Mouse (Mus musculus): ENCODE data around the gene Cdc6. TPM values are rescaled to one million over a fixed set of nuclear protein-coding genes. Genes with fewer than 3 reads are reported as not detected.
"Not testable (repeated sequence)": the region's sequence is repeated elsewhere in the genome, so short reads cannot be mapped to it uniquely, and the experiment has no call there.

Gene Cdc6
- polyA plus RNA-seq, 1 experiment from 2014 or later = 23.0 TPM

GRCm38 (mm10) chr11:98927438-98928076, 20.0 kb downstream of the Cdc6 start, which contains the start of gene Rara:
Rara (plus strand) TSS chr11:98927818.
- Histone ChIP-seq H3K9me3 (replicated peaks) (no peaks in the 10 kb centered on the region), H3K4me1 (peaks cover 94% of the 10 kb centered on the region), H3K36me3 (ENCODE audit: poor library complexity, severe bottlenecking) (no peaks in the 10 kb centered on the region), H3K27me3 (no peaks in the 10 kb centered on the region), H3K4me3 (peak within 1 kb of the TSS; percentile 50), H3K27ac (no peak within 1 kb of the TSS), H3K9ac (peak within 1 kb of the TSS; percentile 71), H3K4me2 (peak within 1 kb of the TSS; percentile 74)
- no peak for ATAC-seq
- 10% methylated on average over 21 of the region's 21 CpGs for WGBS

GRCm38 (mm10) chr11:98928186-98928893, 20.7 kb downstream of the Cdc6 start:
- no peaks in the 10 kb centered on the region; the same call in 1 of the 2 replicates for H3K27me3 ChIP-seq
- H3K9me3 ChIP-seq (replicated peaks) = no peaks in the 10 kb centered on the region
- H3K4me3 ChIP-seq = peak overlapping the region; percentile 50
- ATAC-seq = no peak
- H3K4me1 ChIP-seq = peaks cover 94% of the 10 kb centered on the region
- no peak overlapping the region for H3K27ac ChIP-seq
- H3K36me3 ChIP-seq (ENCODE audit: poor library complexity, severe bottlenecking) = no peaks in the 10 kb centered on the region
- H3K4me2 ChIP-seq = peak overlapping the region; percentile 74
- WGBS = 7% methylated on average over 12 of the region's 12 CpGs
- peak overlapping the region; percentile 71 for H3K9ac ChIP-seq

- H3K9ac ChIP-seq = peak overlapping the region; percentile 54
- no peaks in the 10 kb centered on the region for H3K9me3 ChIP-seq (replicated peaks)
- H3K4me1 ChIP-seq = peaks cover 86% of the 10 kb centered on the region
- peak overlapping the region; percentile 74 for H3K4me2 ChIP-seq
- 3% methylated on average over 9 of the region's 9 CpGs for WGBS
- peak overlapping the region; percentile 14; the same call in 1 of the 2 replicates for H3K27ac ChIP-seq
- H3K4me3 ChIP-seq = no peak overlapping the region
- no peak for ATAC-seq
- peaks cover 1% of the 10 kb centered on the region for H3K27me3 ChIP-seq
- no peaks in the 10 kb centered on the region for H3K36me3 ChIP-seq (ENCODE audit: poor library complexity, severe bottlenecking)
Observed at GRCm38 (mm10) chr11:98929503-98929902, 21.9 kb downstream of the Cdc6 start.

GRCm38 (mm10) chr11:98930127-98930601, 22.6 kb downstream of the Cdc6 start:
- no peak for ATAC-seq
- 0 out of 2 replicates have a peak overlapping the region, but pooled peaks have one; percentile 7 for H3K27ac ChIP-seq
- no peak overlapping the region for H3K9ac ChIP-seq
- no peaks in the 10 kb centered on the region for H3K36me3 ChIP-seq (ENCODE audit: poor library complexity, severe bottlenecking)
- H3K4me3 ChIP-seq = no peak overlapping the region
- no peaks in the 10 kb centered on the region for H3K9me3 ChIP-seq (replicated peaks)
- H3K4me1 ChIP-seq = peaks cover 79% of the 10 kb centered on the region
- WGBS = 48% methylated on average over 7 of the region's 7 CpGs
- peak overlapping the region; percentile 74 for H3K4me2 ChIP-seq
- peaks cover 6% of the 10 kb centered on the region for H3K27me3 ChIP-seq

- no peaks in the 10 kb centered on the region for H3K9me3 ChIP-seq (replicated peaks)
- no peak overlapping the region for H3K4me2 ChIP-seq
- 47% methylated on average over 10 of the region's 10 CpGs for WGBS
- H3K9ac ChIP-seq = peak overlapping the region; percentile 41
- H3K27ac ChIP-seq = peak overlapping the region; percentile 64
- peaks cover 12% of the 10 kb centered on the region for H3K27me3 ChIP-seq
- ATAC-seq = no peak
- peaks cover 73% of the 10 kb centered on the region for H3K4me1 ChIP-seq
- H3K36me3 ChIP-seq (ENCODE audit: poor library complexity, severe bottlenecking) = no peaks in the 10 kb centered on the region
- no peak overlapping the region for H3K4me3 ChIP-seq
Observed at GRCm38 (mm10) chr11:98930773-98931512, 23.3 kb downstream of the Cdc6 start.

- WGBS = 26% methylated on average over 7 of the region's 7 CpGs
- Histone ChIP-seq H3K27ac (peak overlapping the region; percentile 64), H3K4me1 (peaks cover 73% of the 10 kb centered on the region), H3K4me2 (0 out of 2 replicates have a peak overlapping the region, but pooled peaks have one; percentile 1), H3K27me3 (peaks cover 19% of the 10 kb centered on the region), H3K36me3 (ENCODE audit: poor library complexity, severe bottlenecking) (no peaks in the 10 kb centered on the region), H3K4me3 (no peak overlapping the region), H3K9me3 (replicated peaks) (no peaks in the 10 kb centered on the region), H3K9ac (peak overlapping the region; percentile 41)
- ATAC-seq = no peak
Observed at GRCm38 (mm10) chr11:98931513-98932292, 24.1 kb downstream of the Cdc6 start.

- H3K27ac ChIP-seq = no peak overlapping the region
Observed at GRCm38 (mm10) chr11:98932293-98933091, 24.9 kb downstream of the Cdc6 start.

GRCm38 (mm10) chr11:98933151-98933550, 25.6 kb downstream of the Cdc6 start:
- 50% methylated on average over 9 of the region's 9 CpGs for WGBS
- Histone ChIP-seq H3K27ac (no peak overlapping the region), H3K9ac (no peak overlapping the region), H3K9me3 (replicated peaks) (no peaks in the 10 kb centered on the region), H3K4me2 (0 out of 2 replicates have a peak overlapping the region, but pooled peaks have one; percentile 1), H3K27me3 (peaks cover 19% of the 10 kb centered on the region), H3K4me3 (no peak overlapping the region), H3K36me3 (ENCODE audit: poor library complexity, severe bottlenecking) (no peaks in the 10 kb centered on the region), H3K4me1 (peaks cover 74% of the 10 kb centered on the region)
- no peak for ATAC-seq

More at GRCm38 (mm10) chr11:98932293-98933091, 24.9 kb downstream of the Cdc6 start:
- H3K36me3 ChIP-seq (ENCODE audit: poor library complexity, severe bottlenecking) = no peaks in the 10 kb centered on the region
- no peak overlapping the region for H3K9ac ChIP-seq
- no peak overlapping the region for H3K4me3 ChIP-seq
- no peak for ATAC-seq
- peaks cover 74% of the 10 kb centered on the region for H3K4me1 ChIP-seq
- no peaks in the 10 kb centered on the region for H3K9me3 ChIP-seq (replicated peaks)
- 0 out of 2 replicates have a peak overlapping the region, but pooled peaks have one; percentile 3 for H3K4me2 ChIP-seq
- WGBS = 43% methylated on average over 19 of the region's 19 CpGs
- H3K27me3 ChIP-seq = peaks cover 19% of the 10 kb centered on the region

- H3K36me3 ChIP-seq (ENCODE audit: poor library complexity, severe bottlenecking); H3K9me3 ChIP-seq (replicated peaks); H3K4me2 ChIP-seq; H3K4me3 ChIP-seq; H3K9ac ChIP-seq; ATAC-seq; H3K27ac ChIP-seq: not testable (repeated sequence)
- peaks cover 74% of the 10 kb centered on the region for H3K4me1 ChIP-seq
- WGBS = 81% methylated on average over 2 of the region's 2 CpGs
- H3K27me3 ChIP-seq = peaks cover 19% of the 10 kb centered on the region
Observed at GRCm38 (mm10) chr11:98933847-98934246, 26.2 kb downstream of the Cdc6 start.

- Histone ChIP-seq H3K4me1 (peaks cover 74% of the 10 kb centered on the region), H3K36me3 (ENCODE audit: poor library complexity, severe bottlenecking) (no peaks in the 10 kb centered on the region), H3K27ac (no peak overlapping the region), H3K27me3 (peaks cover 19% of the 10 kb centered on the region), H3K4me3 (no peak overlapping the region), H3K9ac (no peak overlapping the region), H3K9me3 (replicated peaks) (no peaks in the 10 kb centered on the region), H3K4me2 (no peak overlapping the region)
- WGBS = 85% methylated on average over 3 of the region's 3 CpGs
- ATAC-seq = no peak
Observed at GRCm38 (mm10) chr11:98934367-98934766, 26.8 kb downstream of the Cdc6 start.

- H3K36me3 ChIP-seq (ENCODE audit: poor library complexity, severe bottlenecking) = no peaks in the 10 kb centered on the region
- ATAC-seq = no peak
- H3K9me3 ChIP-seq (replicated peaks) = no peaks in the 10 kb centered on the region
- H3K27me3 ChIP-seq = peaks cover 19% of the 10 kb centered on the region
- H3K9ac ChIP-seq = no peak overlapping the region
- H3K27ac ChIP-seq = no peak overlapping the region
- no peak overlapping the region for H3K4me2 ChIP-seq
- H3K4me1 ChIP-seq = peaks cover 74% of the 10 kb centered on the region
- WGBS = 95% methylated on average over 3 of the region's 3 CpGs
- no peak overlapping the region for H3K4me3 ChIP-seq
Observed at GRCm38 (mm10) chr11:98935123-98935522, 27.5 kb downstream of the Cdc6 start.

Data from forebrain, embryonic 13.5 days (tissue).